Mouse (Mus musculus) liver, embryonic 15.5 days (tissue): ENCODE results near the gene Arid5b. TPM values are rescaled to one million over a fixed set of nuclear protein-coding genes. Genes with fewer than 3 reads are reported as not detected.

ENCODE experiments used
- ATAC-seq: fragments of 200-750 bp; cut with Nextera tagmentation; 2 replicates; pipeline ENCODE4 v1.8.0; 2017; ENCODE audit warnings: moderate number of reproducible peaks, mild to moderate bottlenecking, moderate library complexity; ENCODE audit not compliant: insufficient read depth
- H3K27ac ChIP-seq: fragments of 300-500 bp; sonication (generic); replicated peaks from 2 replicates; pipeline ENCODE4 v1.5.1; 2015; ENCODE audit warnings: mild to moderate bottlenecking, inconsistent platforms
- H3K27me3 ChIP-seq: fragments of 300-500 bp; sonication (generic); 2 replicates; pipeline ENCODE4 v1.6.1; 2015; ENCODE audit warnings: mild to moderate bottlenecking, inconsistent platforms
- H3K36me3 ChIP-seq: fragments of 300-500 bp; sonication (generic); replicated peaks from 2 replicates; pipeline ENCODE4 v1.6.1; 2015; ENCODE audit warnings: moderate library complexity, mild to moderate bottlenecking, inconsistent platforms
- H3K4me1 ChIP-seq: fragments of 300-500 bp; sonication (generic); replicated peaks from 2 replicates; pipeline ENCODE4 v1.6.1; 2015; ENCODE audit warnings: inconsistent platforms
- H3K4me2 ChIP-seq: fragments of 300-500 bp; sonication (generic); 2 replicates; pipeline ENCODE4 v1.6.1; 2015; ENCODE audit warnings: moderate library complexity, mild to moderate bottlenecking, inconsistent platforms
- H3K4me3 ChIP-seq: fragments of 300-500 bp; sonication (generic); replicated peaks from 2 replicates; pipeline ENCODE4 v1.5.1; 2015; ENCODE audit warnings: mild to moderate bottlenecking, inconsistent platforms
- H3K9ac ChIP-seq: fragments of 300-500 bp; sonication (generic); 2 replicates; pipeline ENCODE4 v1.6.1; 2015; ENCODE audit warnings: moderate library complexity, mild to moderate bottlenecking, inconsistent platforms
- H3K9me3 ChIP-seq: fragments of 300-500 bp; sonication (generic); replicated peaks from 2 replicates; pipeline ENCODE4 v1.6.1; 2016; ENCODE audit warnings: inconsistent platforms
- WGBS: fragments of 180-500 bp; shearing (Covaris S2); methylation state at CpG from one replicate; pipeline ENCODE4 v1.1.7; 2015; ENCODE audit warnings: mixed read lengths; ENCODE audit not compliant: insufficient replicate concordance; 5-methylcytosine and 5-hydroxymethylcytosine counted together
- polyA plus RNA-seq: library from polyadenylated mRNA; unstranded; fragments of >200 nt; fragmentation: Nextera tagmentation; extraction: Ambion mirVana; gene quantifications from 2 replicates; pipeline ENCODE4 v1.2.1, GENCODE M21; 2015

Gene Arid5b
- polyA plus RNA-seq, 1 experiment from 2014 or later, result 5.8 TPM

- no peak overlapping the region for H3K4me2 ChIP-seq
- H3K27ac ChIP-seq, result no peak overlapping the region
- no peaks in the 10 kb centered on the region for H3K36me3 ChIP-seq
- no peak overlapping the region for H3K4me3 ChIP-seq
- no peak overlapping the region for H3K9ac ChIP-seq
- H3K27me3 ChIP-seq, result no peaks in the 10 kb centered on the region
- no peaks in the 10 kb centered on the region for H3K9me3 ChIP-seq
- 78% methylated on average over 6 of the region's 8 CpGs for WGBS
- H3K4me1 ChIP-seq, result 0 out of 2 replicates have a peak, but pooled peaks cover 8% of the 10 kb centered on the region
- no peak for ATAC-seq
Measured at GRCm38 (mm10) chr10:68191146-68191545, 87.4 kb downstream of the Arid5b start.

- Histone ChIP-seq H3K9me3 (no peaks in the 10 kb centered on the region), H3K27me3 (no peaks in the 10 kb centered on the region), H3K27ac (no peak overlapping the region), H3K4me1 (0 out of 2 replicates have a peak, but pooled peaks cover 8% of the 10 kb centered on the region), H3K36me3 (peaks cover 4% of the 10 kb centered on the region; the same call in 1 of the 2 replicates), H3K4me2 (no peak overlapping the region), H3K9ac (no peak overlapping the region), H3K4me3 (no peak overlapping the region)
- WGBS, result 65% methylated on average over 3 of the region's 3 CpGs
- ATAC-seq, result no peak
Measured at GRCm38 (mm10) chr10:68189847-68190246, 88.7 kb downstream of the Arid5b start.

- ATAC-seq, result no peak
- H3K4me1 ChIP-seq, result peaks cover 13% of the 10 kb centered on the region; the same call in 1 of the 2 replicates
- WGBS, result 78% methylated on average over 7 of the region's 7 CpGs
Measured at GRCm38 (mm10) chr10:68183096-68183495, 95.4 kb downstream of the Arid5b start.

GRCm38 (mm10) chr10:68182266-68182665, 96.3 kb downstream of the Arid5b start:
- ATAC-seq, result no peak

More at GRCm38 (mm10) chr10:68183096-68183495, 95.4 kb downstream of the Arid5b start:
- no peak overlapping the region for H3K27ac ChIP-seq
- no peak overlapping the region for H3K4me2 ChIP-seq
- H3K27me3 ChIP-seq, result no peaks in the 10 kb centered on the region
- H3K9me3 ChIP-seq, result no peaks in the 10 kb centered on the region
- H3K4me3 ChIP-seq, result no peak overlapping the region
- peaks cover 4% of the 10 kb centered on the region; the same call in 1 of the 2 replicates for H3K36me3 ChIP-seq
- no peak overlapping the region for H3K9ac ChIP-seq

GRCm38 (mm10) chr10:68181156-68181555, 97.4 kb downstream of the Arid5b start:
- no peak for ATAC-seq
- no peak overlapping the region for H3K9ac ChIP-seq
- H3K27ac ChIP-seq, result no peak overlapping the region
- peaks cover 4% of the 10 kb centered on the region; the same call in 1 of the 2 replicates for H3K36me3 ChIP-seq
- no peak overlapping the region for H3K4me3 ChIP-seq
- H3K27me3 ChIP-seq, result no peaks in the 10 kb centered on the region
- peaks cover 13% of the 10 kb centered on the region; the same call in 1 of the 2 replicates for H3K4me1 ChIP-seq
- H3K4me2 ChIP-seq, result no peak overlapping the region
- H3K9me3 ChIP-seq, result no peaks in the 10 kb centered on the region
- WGBS, result 81% methylated on average over 10 of the region's 10 CpGs

More at GRCm38 (mm10) chr10:68182266-68182665, 96.3 kb downstream of the Arid5b start:
- Histone ChIP-seq H3K9ac (no peak overlapping the region), H3K4me3 (no peak overlapping the region), H3K36me3 (peaks cover 4% of the 10 kb centered on the region; the same call in 1 of the 2 replicates), H3K4me2 (no peak overlapping the region), H3K9me3 (no peaks in the 10 kb centered on the region), H3K27me3 (no peaks in the 10 kb centered on the region), H3K27ac (no peak overlapping the region), H3K4me1 (peaks cover 13% of the 10 kb centered on the region; the same call in 1 of the 2 replicates)
- 72% methylated on average over 6 of the region's 6 CpGs for WGBS

GRCm38 (mm10) chr10:68180721-68181120, 97.8 kb downstream of the Arid5b start:
- Histone ChIP-seq H3K4me3 (no peak overlapping the region), H3K4me1 (peaks cover 13% of the 10 kb centered on the region; the same call in 1 of the 2 replicates), H3K27me3 (no peaks in the 10 kb centered on the region), H3K9me3 (no peaks in the 10 kb centered on the region), H3K36me3 (peaks cover under 1% of the 10 kb centered on the region; the same call in 1 of the 2 replicates), H3K9ac (no peak overlapping the region), H3K27ac (no peak overlapping the region), H3K4me2 (no peak overlapping the region)
- WGBS, result 80% methylated on average over 7 of the region's 7 CpGs
- no peak for ATAC-seq

GRCm38 (mm10) chr10:68180151-68180550, 98.4 kb downstream of the Arid5b start:
- H3K27ac ChIP-seq, result 0 out of 2 replicates have a peak overlapping the region, but pooled peaks have one; percentile 19
- ATAC-seq, result no peak
- H3K9me3 ChIP-seq, result no peaks in the 10 kb centered on the region
- H3K4me3 ChIP-seq, result no peak overlapping the region
- no peak overlapping the region for H3K9ac ChIP-seq
- no peak overlapping the region for H3K4me2 ChIP-seq
- H3K27me3 ChIP-seq, result no peaks in the 10 kb centered on the region
- no peaks in the 10 kb centered on the region for H3K36me3 ChIP-seq
- H3K4me1 ChIP-seq, result peaks cover 13% of the 10 kb centered on the region; the same call in 1 of the 2 replicates
- WGBS, result 60% methylated on average over 4 of the region's 4 CpGs

GRCm38 (mm10) chr10:68179741-68180140, 98.8 kb downstream of the Arid5b start:
- Histone ChIP-seq H3K4me3 (no peak overlapping the region), H3K36me3 (no peaks in the 10 kb centered on the region), H3K27ac (0 out of 2 replicates have a peak overlapping the region, but pooled peaks have one; percentile 19), H3K9me3 (no peaks in the 10 kb centered on the region), H3K9ac (no peak overlapping the region), H3K27me3 (no peaks in the 10 kb centered on the region), H3K4me1 (peaks cover 13% of the 10 kb centered on the region; the same call in 1 of the 2 replicates), H3K4me2 (no peak overlapping the region)
- ATAC-seq, result no peak
- WGBS, result 56% methylated on average over 5 of the region's 5 CpGs

GRCm38 (mm10) chr10:68179339-68179738, 99.2 kb downstream of the Arid5b start:
- Histone ChIP-seq H3K4me2 (no peak overlapping the region), H3K36me3 (no peaks in the 10 kb centered on the region), H3K4me3 (no peak overlapping the region), H3K4me1 (peaks cover 13% of the 10 kb centered on the region; the same call in 1 of the 2 replicates), H3K27ac (no peak overlapping the region), H3K9me3 (no peaks in the 10 kb centered on the region), H3K27me3 (no peaks in the 10 kb centered on the region), H3K9ac (no peak overlapping the region)
- WGBS, result 67% methylated on average over 4 of the region's 4 CpGs
- ATAC-seq, result no peak

GRCm38 (mm10) chr10:68177697-68178485, 100.6 kb downstream of the Arid5b start:
- Histone ChIP-seq H3K9me3 (no peaks in the 10 kb centered on the region), H3K4me1 (peaks cover 13% of the 10 kb centered on the region; the same call in 1 of the 2 replicates), H3K4me2 (no peak overlapping the region), H3K9ac (no peak overlapping the region), H3K36me3 (no peaks in the 10 kb centered on the region), H3K27ac (no peak overlapping the region), H3K27me3 (no peaks in the 10 kb centered on the region), H3K4me3 (no peak overlapping the region)
- WGBS, result 71% methylated on average over 10 of the region's 10 CpGs
- no peak for ATAC-seq

GRCm38 (mm10) chr10:68175811-68176210, 102.7 kb downstream of the Arid5b start:
- H3K27ac ChIP-seq, result no peak overlapping the region
- H3K9ac ChIP-seq, result no peak overlapping the region
- H3K9me3 ChIP-seq, result no peaks in the 10 kb centered on the region
- H3K4me2 ChIP-seq, result no peak overlapping the region
- H3K4me1 ChIP-seq, result peaks cover 13% of the 10 kb centered on the region; the same call in 1 of the 2 replicates
- H3K27me3 ChIP-seq, result no peaks in the 10 kb centered on the region
- no peaks in the 10 kb centered on the region for H3K36me3 ChIP-seq
- no peak overlapping the region for H3K4me3 ChIP-seq
- 81% methylated on average over 5 of the region's 5 CpGs for WGBS
- no peak for ATAC-seq
